Mouse (Mus musculus) gastrocnemius, postnatal 10 days (tissue): ENCODE measurements around the gene Shisal1. TPM values are rescaled to one million over a fixed set of nuclear protein-coding genes. Genes with fewer than 3 reads are reported as not detected.

Experiments used
- DNase-seq: peaks from one replicate; pipeline ENCODE4 v3.0.0; 2021; ENCODE audit warnings: mixed read lengths
- long read RNA-seq, 2 experiments: library from polyadenylated mRNA; stranded (forward); transcript quantifications; one replicate each; pipeline ENCODE4 v2.0.0; 2021
- total RNA-seq, 2 experiments: library from RNA; stranded (reverse); gene quantifications; 2 replicates each; pipeline ENCODE4 v1.2.3; 2021

The Shisal1 gene
- 10 to 100 TPM; 11.1 to 16.4 TPM for total RNA-seq
- long read RNA-seq, experiment 1, partial matches to known transcripts: 0 of 22 reads
- long read RNA-seq, experiment 1, other reads (novel, unspliced or antisense): 22 of 22 reads
- long read RNA-seq, experiment 2, partial matches to known transcripts: 0 of 27 reads
- long read RNA-seq, experiment 2, other reads (novel, unspliced or antisense): 27 of 27 reads

DNA sequence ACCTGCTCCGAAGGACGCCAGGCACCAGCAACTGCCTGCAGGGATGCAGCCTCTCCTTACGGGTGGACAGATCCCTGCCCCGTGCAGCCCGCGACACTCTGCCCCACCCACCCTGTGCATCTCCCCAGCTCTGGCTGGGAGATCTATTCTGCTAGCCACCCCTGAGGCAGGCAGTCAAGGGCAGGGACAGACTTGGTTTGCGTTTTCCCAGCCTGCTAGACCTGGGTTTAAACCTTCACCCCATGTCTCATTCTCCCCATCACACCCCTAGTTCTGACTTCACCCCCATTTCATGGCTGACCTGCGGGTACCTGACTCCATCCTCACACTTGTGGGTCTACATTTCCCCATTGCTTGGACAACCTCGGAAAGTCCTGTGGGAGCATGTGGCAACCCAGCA lies at the start of gene Shisal1:
TSS of gene Shisal1 (minus strand) at position 101 of the 400 bp plus-strand sequence.
- DNase-seq: no peak

- no peak for DNase-seq
Observed at GRCm38 (mm10) chr15:84490486-84490885, 43.6 kb upstream of the Shisal1 start.

GRCm38 (mm10) chr15:84484255-84484654 lies 37.4 kb upstream of the Shisal1 start:
- no peak for DNase-seq

DNA sequence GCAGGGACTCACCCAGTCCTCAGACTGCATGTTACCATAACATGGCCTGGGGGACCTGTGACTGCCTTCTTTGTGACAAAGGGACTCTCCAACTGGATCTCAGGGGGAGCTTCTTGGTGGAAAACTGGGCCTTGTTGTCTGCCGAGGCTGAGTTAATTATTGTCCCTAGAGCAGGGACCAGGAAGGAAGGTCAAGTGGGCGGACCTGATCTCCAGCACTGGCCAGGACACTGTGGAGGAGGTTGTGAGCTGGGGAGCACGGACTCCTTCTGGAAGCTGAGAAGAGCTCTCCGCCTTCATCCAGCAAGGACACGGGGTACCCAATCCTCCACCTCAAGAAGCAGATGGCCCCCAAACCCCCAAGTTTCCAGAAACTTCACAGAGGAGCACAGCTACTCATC lies 36.7 kb upstream of the Shisal1 start:
- no peak for DNase-seq

- DNase-seq: no peak
Observed at GRCm38 (mm10) chr15:84481259-84481877, 34.5 kb upstream of the Shisal1 start.

DNA sequence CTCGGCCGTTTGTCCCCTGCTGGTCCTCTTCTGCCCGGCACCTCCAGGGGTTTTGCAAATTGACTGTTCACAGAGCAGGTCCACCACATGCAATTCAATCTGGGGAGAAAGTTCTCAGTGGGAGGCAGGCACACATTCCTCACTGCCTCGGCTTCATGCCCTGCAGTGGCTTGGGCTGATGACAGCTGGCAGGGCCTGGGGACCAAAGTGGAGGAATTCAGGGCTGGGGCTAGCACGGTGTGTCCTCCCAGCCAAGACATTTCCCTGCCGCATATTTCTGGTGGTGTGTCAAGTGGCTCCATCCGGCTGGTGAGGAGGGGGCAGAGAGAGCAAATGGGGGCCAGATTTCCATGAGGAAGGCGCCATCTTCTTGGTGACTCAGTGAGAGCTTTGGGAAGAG lies 22.5 kb upstream of the Shisal1 start:
- DNase-seq: peak; percentile 71

GRCm38 (mm10) chr15:84467761-84468160 lies 20.9 kb upstream of the Shisal1 start:
- no peak for DNase-seq

- DNase-seq: no peak
Observed at GRCm38 (mm10) chr15:84466458-84467267, 19.8 kb upstream of the Shisal1 start.

GRCm38 (mm10) chr15:84461429-84461828 lies 14.5 kb upstream of the Shisal1 start:
- no peak for DNase-seq

DNA sequence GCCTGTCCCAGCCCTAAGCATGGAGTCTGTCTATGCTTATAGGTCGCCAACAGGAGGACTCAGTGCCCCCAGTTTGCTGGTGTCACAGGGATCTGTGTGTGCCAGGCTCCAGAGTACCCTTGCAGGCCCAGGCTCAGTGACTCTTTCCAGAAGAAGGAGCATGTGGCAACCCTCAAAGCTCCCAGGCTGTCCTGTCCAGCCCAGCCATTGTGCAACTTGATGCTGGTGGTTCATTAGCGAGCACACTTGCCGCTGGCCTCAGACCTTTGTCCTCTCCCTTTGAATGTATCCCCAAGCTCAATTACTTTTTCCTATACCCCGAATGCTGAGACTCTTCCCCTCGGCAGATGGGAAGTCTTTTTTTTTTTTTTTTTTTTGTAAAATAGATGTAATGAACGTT lies 12.1 kb upstream of the Shisal1 start:
- no peak for DNase-seq

DNA sequence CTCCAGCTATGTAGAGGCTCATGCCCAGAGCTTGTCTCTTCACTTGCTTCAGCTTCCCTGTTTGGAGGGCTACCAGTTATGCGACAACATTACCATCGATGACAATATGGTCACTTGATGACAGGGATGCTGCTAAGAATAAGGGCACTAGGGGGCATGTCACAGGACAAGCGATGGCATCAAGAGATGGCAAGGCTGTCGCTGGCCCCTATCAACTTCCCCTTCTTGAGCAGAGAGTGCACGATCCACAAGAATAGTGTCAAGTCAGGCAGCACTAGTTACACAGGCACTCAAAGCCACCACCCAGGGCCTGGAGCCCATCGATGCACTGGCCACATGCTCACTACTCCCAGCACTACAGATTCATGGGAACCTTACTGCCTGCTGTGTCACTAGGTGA lies 8.4 kb upstream of the Shisal1 start:
- no peak for DNase-seq

DNA sequence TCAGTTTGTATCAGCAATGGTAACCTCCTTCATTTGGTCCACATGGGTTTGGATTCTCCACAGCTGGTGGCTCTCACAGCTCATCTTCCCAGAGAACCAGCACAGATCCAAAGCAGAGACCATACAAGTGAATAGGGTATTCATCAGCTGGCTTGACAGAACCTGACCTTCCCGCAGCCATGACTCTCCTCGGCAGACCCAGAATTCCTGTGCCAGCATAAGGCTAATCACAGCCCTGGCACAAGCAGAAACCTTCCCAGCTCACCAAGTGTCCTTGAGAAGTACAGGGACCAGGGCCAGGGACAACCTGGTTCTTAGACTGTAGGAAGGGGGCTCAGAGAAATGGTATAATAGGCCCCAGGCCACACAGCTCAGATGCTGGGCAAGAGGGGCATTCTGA lies 6.2 kb upstream of the Shisal1 start:
- no peak for DNase-seq

- DNase-seq: peak; percentile 60
Observed at GRCm38 (mm10) chr15:84450441-84451183, 3.7 kb upstream of the Shisal1 start.

DNA sequence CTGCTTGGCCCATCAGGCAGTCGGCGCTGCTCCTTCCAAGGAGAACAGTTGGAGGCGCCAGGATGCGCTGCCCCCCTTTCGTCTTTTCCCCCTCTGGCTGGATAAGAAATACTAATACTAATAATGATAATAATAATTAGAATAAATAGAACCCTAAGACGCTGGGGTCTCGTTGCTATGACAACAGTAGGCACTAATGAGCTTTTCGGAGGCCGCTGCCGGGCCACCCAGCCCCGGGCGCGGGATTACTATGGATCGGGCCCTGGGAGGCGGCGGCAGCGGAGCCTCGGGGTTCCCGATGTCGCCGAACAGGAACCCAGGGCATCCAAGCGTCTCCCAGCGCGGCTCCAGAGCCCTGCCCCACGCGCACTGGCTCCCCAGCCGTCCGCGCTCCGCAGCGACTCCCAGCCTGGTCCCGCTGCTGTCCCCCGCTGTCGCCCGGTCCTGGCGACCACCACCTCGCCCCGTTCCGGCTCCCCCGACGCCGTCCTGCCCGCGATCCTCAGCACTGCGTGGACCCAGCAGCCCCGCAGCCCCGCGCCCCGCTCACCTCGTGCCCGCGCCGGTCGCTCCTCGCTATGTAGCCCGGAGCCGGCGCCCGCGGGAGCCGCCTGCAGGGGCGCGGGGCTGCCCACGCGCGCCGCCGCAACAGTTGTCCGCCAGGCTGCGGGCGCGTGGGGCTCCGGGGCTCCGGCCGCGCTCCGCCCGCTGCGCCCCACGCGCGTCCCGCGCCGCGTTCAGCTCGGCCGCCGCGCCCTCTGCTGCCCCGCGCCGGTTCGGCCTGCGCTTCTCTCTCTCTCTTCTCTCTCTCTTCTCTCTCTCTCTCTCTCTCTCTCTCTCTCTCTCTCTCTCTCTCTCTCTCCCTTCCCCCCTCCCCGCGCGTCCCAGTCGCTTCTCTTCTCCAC lies 833 bp downstream of the Shisal1 start:
- DNase-seq: no peak

- DNase-seq: peak; percentile 28
Observed at GRCm38 (mm10) chr15:84444181-84444580, 2.7 kb downstream of the Shisal1 start.

GRCm38 (mm10) chr15:84443631-84444030 lies 3.3 kb downstream of the Shisal1 start:
- peak; percentile 32 for DNase-seq

GRCm38 (mm10) chr15:84441682-84442315 lies 5.1 kb downstream of the Shisal1 start:
- DNase-seq: no peak

DNA sequence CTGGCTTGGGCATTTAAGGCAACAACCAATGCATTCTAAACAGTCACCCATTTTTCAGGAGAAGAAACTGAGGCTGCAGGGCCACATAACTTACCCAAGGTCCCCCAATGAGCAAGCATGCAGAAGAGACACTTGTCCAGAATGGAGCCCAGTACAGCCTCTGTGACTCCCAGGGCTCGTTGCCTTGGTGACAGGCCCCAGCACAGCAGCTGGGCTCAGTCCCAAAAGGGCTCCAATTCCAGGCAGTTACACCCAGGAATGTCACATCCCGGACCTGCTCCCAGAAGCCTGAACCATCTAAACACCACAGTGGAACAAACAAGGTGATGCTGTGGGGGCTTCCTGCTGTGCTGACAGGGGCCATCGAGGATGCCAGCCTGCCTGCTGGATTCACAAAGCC lies 6.1 kb downstream of the Shisal1 start:
- DNase-seq: peak; percentile 53

GRCm38 (mm10) chr15:84433586-84434185 lies 13.2 kb downstream of the Shisal1 start:
- DNase-seq: no peak

DNA sequence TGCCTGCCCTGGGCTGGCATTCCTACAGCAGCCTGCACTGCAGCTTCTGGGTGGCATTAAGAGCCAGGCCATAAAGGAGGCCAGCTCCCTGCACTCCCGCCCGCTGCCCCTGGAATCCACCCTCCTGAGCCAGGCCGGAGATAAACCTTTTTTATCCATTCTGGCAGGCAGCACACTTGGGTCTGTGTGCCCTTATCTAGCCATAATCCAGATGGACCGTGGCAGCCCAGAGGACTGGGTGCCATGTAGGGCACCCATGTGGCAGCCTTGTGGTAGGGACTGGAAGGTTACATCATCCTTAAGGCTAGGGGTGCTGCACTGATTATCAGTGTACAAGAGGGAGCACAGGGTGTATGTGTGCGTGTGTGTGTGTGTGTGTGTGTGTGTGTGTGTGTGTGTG lies 16.4 kb downstream of the Shisal1 start:
- DNase-seq: no peak

DNA sequence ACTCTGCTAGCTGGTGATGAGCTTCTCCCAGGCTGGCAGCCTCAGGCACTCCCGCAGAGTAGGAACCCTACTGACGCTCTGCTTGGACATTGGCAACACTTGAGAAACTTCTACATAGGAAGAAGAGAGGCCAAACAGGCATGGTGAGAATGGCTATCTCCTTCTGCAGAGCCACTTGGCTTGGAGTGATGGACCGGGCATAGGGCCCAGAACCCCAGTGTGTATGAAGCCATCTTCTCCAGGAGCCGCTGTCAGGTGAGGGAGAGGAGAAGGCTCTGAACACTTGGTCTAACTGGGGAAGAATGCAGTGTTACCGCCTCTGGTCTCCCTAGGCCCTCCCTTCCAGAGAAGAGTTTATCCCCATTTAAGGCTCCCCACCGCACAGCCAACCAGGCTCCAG lies 19.3 kb downstream of the Shisal1 start:
- no peak for DNase-seq
